Mouse (Mus musculus): ENCODE measurements around the gene Alcam.

- no peak for TF ChIP-seq CTCF (IDR thresholded peaks at IDR 0.05; ENCODE audit: low read depth)
- no peak for TF ChIP-seq EP300 (IDR thresholded peaks at IDR 0.05; ENCODE audit: low read depth)
Measured at GRCm38 (mm10) chr16:52386781-52387300, 67.0 kb downstream of the Alcam start.
